Mouse (Mus musculus): ENCODE data around the gene Fez2.

Gene Fez2

GRCm38 (mm10) chr17:78364555-78365302 is 53.2 kb downstream of the Fez2 start:
- DNase-seq: no peak

GRCm38 (mm10) chr17:78361939-78362728 is 55.8 kb downstream of the Fez2 start:
- peak; percentile 55 to 67 for DNase-seq

GRCm38 (mm10) chr17:78358251-78358726 is 59.7 kb downstream of the Fez2 start:
- DNase-seq: no peak

GRCm38 (mm10) chr17:78357753-78358152 is 60.2 kb downstream of the Fez2 start:
- no peak for DNase-seq

- no peak for DNase-seq
Measured at GRCm38 (mm10) chr17:78355611-78356010, 62.3 kb downstream of the Fez2 start.

GRCm38 (mm10) chr17:78354871-78355270 is 63.1 kb downstream of the Fez2 start:
- DNase-seq: no peak

GRCm38 (mm10) chr17:78354411-78354810 is 63.5 kb downstream of the Fez2 start:
- DNase-seq: no peak

GRCm38 (mm10) chr17:78352500-78352855 is 65.5 kb downstream of the Fez2 start:
- DNase-seq: no peak

- peak in 1 of 2 experiments; percentile 27 for DNase-seq
Measured at GRCm38 (mm10) chr17:78351676-78352499, 66.1 kb downstream of the Fez2 start.

- DNase-seq: peak in 1 of 2 experiments; percentile 34
Measured at GRCm38 (mm10) chr17:78347111-78347801, 70.7 kb downstream of the Fez2 start.

GRCm38 (mm10) chr17:78343688-78344087 is 74.3 kb downstream of the Fez2 start:
- DNase-seq: no peak

GRCm38 (mm10) chr17:78335250-78335649 is 82.7 kb downstream of the Fez2 start:
- no peak for DNase-seq

- DNase-seq: no peak
Measured at GRCm38 (mm10) chr17:78333275-78333674, 84.7 kb downstream of the Fez2 start.

GRCm38 (mm10) chr17:78331438-78331837 is 86.5 kb downstream of the Fez2 start:
- no peak for DNase-seq

GRCm38 (mm10) chr17:78328287-78328686 is 89.7 kb downstream of the Fez2 start:
- DNase-seq: no peak

GRCm38 (mm10) chr17:78327187-78327586 is 90.8 kb downstream of the Fez2 start:
- no peak for DNase-seq

GRCm38 (mm10) chr17:78326381-78326780 is 91.6 kb downstream of the Fez2 start:
- peak in 1 of 2 experiments; percentile 13 for DNase-seq

- DNase-seq: no peak
Measured at GRCm38 (mm10) chr17:78325761-78326332, 92.1 kb downstream of the Fez2 start.

GRCm38 (mm10) chr17:78322369-78323335 is 95.3 kb downstream of the Fez2 start:
- DNase-seq: no peak

GRCm38 (mm10) chr17:78321216-78321835 is 96.6 kb downstream of the Fez2 start:
- DNase-seq: no peak

Data from kidney, postnatal 36 days (tissue).